Mouse (Mus musculus) right cerebral cortex, postnatal 25 days (tissue): ENCODE measurements around the gene A030003K21Rik.
"Not testable (repeated sequence)": the region's sequence is repeated elsewhere in the genome, so short reads cannot be mapped to it uniquely, and the experiment has no call there.

Experiments used
- DNase-seq: peaks from one replicate; pipeline ENCODE4 v3.0.0; 2022

Gene A030003K21Rik

GRCm38 (mm10) chr1:82943295-82943694 lies at the start of gene A030003K21Rik:
A030003K21Rik (minus strand) TSS chr1:82943388.
- not testable (repeated sequence) for DNase-seq

GRCm38 (mm10) chr1:82992093-82992492 lies 48.9 kb upstream of the A030003K21Rik start:
- no peak for DNase-seq

GRCm38 (mm10) chr1:82991596-82991995 lies 48.4 kb upstream of the A030003K21Rik start:
- DNase-seq = no peak

GRCm38 (mm10) chr1:82991062-82991461 lies 47.9 kb upstream of the A030003K21Rik start:
- DNase-seq = no peak

- no peak for DNase-seq
Measured at GRCm38 (mm10) chr1:82987530-82988198, 44.5 kb upstream of the A030003K21Rik start.

GRCm38 (mm10) chr1:82986738-82987137 lies 43.5 kb upstream of the A030003K21Rik start:
- no peak for DNase-seq

GRCm38 (mm10) chr1:82977840-82978239 lies 34.7 kb upstream of the A030003K21Rik start:
- DNase-seq = no peak

- DNase-seq = no peak
Measured at GRCm38 (mm10) chr1:82975750-82976149, 32.6 kb upstream of the A030003K21Rik start.

- DNase-seq = no peak
Measured at GRCm38 (mm10) chr1:82974342-82974741, 31.2 kb upstream of the A030003K21Rik start.

GRCm38 (mm10) chr1:82973901-82974300 lies 30.7 kb upstream of the A030003K21Rik start:
- no peak for DNase-seq

GRCm38 (mm10) chr1:82973244-82973643 lies 30.1 kb upstream of the A030003K21Rik start:
- no peak for DNase-seq

- no peak for DNase-seq
Measured at GRCm38 (mm10) chr1:82972046-82972445, 28.9 kb upstream of the A030003K21Rik start.

- no peak for DNase-seq
Measured at GRCm38 (mm10) chr1:82966413-82966812, 23.2 kb upstream of the A030003K21Rik start.

- no peak for DNase-seq
Measured at GRCm38 (mm10) chr1:82959870-82960385, 16.7 kb upstream of the A030003K21Rik start, which contains the start of gene Gm47955. Gm47955 (plus strand) TSS chr1:82960286.

- DNase-seq = not testable (repeated sequence)
Measured at GRCm38 (mm10) chr1:82955913-82956312, 12.7 kb upstream of the A030003K21Rik start, which contains the start of gene Gm7544. Gm7544 (minus strand) TSS chr1:82956013.

GRCm38 (mm10) chr1:82948601-82949000 lies 5.4 kb upstream of the A030003K21Rik start:
- no peak for DNase-seq

GRCm38 (mm10) chr1:82946029-82946428 lies 2.8 kb upstream of the A030003K21Rik start:
- not testable (repeated sequence) for DNase-seq

GRCm38 (mm10) chr1:82942505-82942904 lies 683 bp downstream of the A030003K21Rik start:
- DNase-seq = not testable (repeated sequence)

- DNase-seq = no peak
Measured at GRCm38 (mm10) chr1:82938666-82939065, 4.5 kb downstream of the A030003K21Rik start.

- DNase-seq = not testable (repeated sequence)
Measured at GRCm38 (mm10) chr1:82931326-82931725, 11.9 kb downstream of the A030003K21Rik start, which contains the start of gene Gm6217. Gm6217 (minus strand) TSS chr1:82931399.

- not testable (repeated sequence) for DNase-seq
Measured at GRCm38 (mm10) chr1:82930558-82930957, 12.6 kb downstream of the A030003K21Rik start.

- DNase-seq = no peak
Measured at GRCm38 (mm10) chr1:82924650-82925049, 18.5 kb downstream of the A030003K21Rik start, which contains the start of gene A030014E15Rik. A030014E15Rik (plus strand) TSS chr1:82924917.

GRCm38 (mm10) chr1:82913434-82913833 lies 29.8 kb downstream of the A030003K21Rik start:
- not testable (repeated sequence) for DNase-seq

- DNase-seq = no peak
Measured at GRCm38 (mm10) chr1:82913025-82913424, 30.2 kb downstream of the A030003K21Rik start, which contains the start of gene A030005L19Rik. A030005L19Rik (plus strand) TSS chr1:82913325.
